Mouse (Mus musculus) lung, postnatal 0 days (tissue): ENCODE measurements around the gene Stard3nl.

ENCODE experiments used
- CTCF ChIP-seq: IDR thresholded peaks from 2 replicates; pipeline ENCODE4 v1.5.1; 2016; ENCODE audit warnings: antibody characterized with exemption, mild to moderate bottlenecking
- EP300 ChIP-seq: IDR thresholded peaks from 2 replicates; pipeline ENCODE4 v1.6.1; 2016; ENCODE audit warnings: antibody characterized with exemption, mild to moderate bottlenecking, control low read depth

- TF ChIP-seq CTCF (no peak), EP300 (no peak)
Observed at GRCm38 (mm10) chr13:19417885-19418521, 22.4 kb upstream of the Stard3nl start.
